Mouse (Mus musculus): ENCODE measurements around the gene 2310079G19Rik.

- no peak for TF ChIP-seq POLR2A (IDR thresholded peaks at IDR 0.05; ENCODE audit: borderline replicate concordance, extremely low read depth, insufficient read depth, insufficient read length, poor library complexity, severe bottlenecking)
- TF ChIP-seq CTCF (IDR thresholded peaks at IDR 0.05; ENCODE audit: borderline replicate concordance, extremely low read depth, insufficient read depth, insufficient read length): no peak
Observed at GRCm38 (mm10) chr16:88611922-88612321, 15.5 kb downstream of the 2310079G19Rik start, which contains the start of gene Krtap24-1.
